15 mouse cellular contexts compared by ENCODE assay signal in the genomic region with DNA sequence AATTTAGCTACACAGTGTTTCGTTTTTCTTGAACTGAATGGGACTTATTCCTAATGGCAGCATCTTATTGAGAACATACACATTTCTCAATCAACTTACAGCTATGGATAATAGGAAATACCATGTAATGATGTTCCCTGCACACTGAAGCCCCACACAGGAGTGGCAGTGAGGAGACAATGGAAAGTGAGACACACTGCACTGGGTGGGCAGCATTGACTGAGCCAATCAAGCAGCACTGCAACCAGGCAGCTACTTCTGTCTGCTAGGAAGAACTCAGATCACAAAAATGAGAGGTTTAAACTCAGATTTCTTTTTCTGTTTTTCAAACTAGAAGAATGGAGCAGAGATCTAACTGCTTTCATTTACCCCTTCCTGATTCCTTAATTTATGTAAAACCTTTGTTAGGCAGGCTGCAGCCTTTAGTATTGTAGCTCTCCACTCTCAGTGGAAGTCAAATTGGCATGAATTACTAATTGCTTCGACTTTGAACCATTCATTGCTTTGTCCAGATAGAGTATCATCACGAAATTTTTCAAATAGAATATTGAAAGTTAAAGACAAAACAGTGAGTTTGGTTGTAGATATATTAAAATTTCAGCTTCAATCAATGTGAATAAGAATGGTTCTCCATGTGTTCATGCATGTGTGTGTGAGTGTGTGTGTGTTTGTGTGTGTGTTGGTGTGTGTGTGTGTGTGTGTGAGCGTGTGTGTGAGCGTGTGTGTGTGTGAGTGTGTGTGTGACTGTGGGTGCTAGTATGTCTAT.
DNase-seq lines count a peak whose midpoint lies in the region; ATAC-seq and TF ChIP-seq lines count a peak whose summit lies in the region.
"Had no signal": no experiment of that assay in that cellular context is flagged by ENCODE, and none has a peak within 500 bp of the region (broad histone marks: within the 10 kb centered on the region; RNA-seq: fewer than 3 reads in every experiment).

No protein-coding gene starts in this region.

- no peak for TF ChIP-seq CTCF in brain, embryonic 14.5 days (IDR thresholded peaks at IDR 0.05; ENCODE audit: borderline replicate concordance, extremely low read depth, insufficient read depth, insufficient read length)
- TF ChIP-seq CTCF in layer of hippocampus, adult 2 months (conservative IDR thresholded peaks at IDR 0.05) = no peak

- H3K9me3 ChIP-seq in hindbrain, embryonic 11.5 days (ENCODE audit: control insufficient read depth, low read length) = no peaks in the 10 kb centered on the region
- H3K9me3 ChIP-seq in hindbrain, embryonic 12.5 days (replicated peaks) = no peaks in the 10 kb centered on the region
- H3K9me3 ChIP-seq in forebrain, embryonic 15.5 days = no peaks in the 10 kb centered on the region
- no peaks in the 10 kb centered on the region for H3K9me3 ChIP-seq in midbrain, embryonic 13.5 days
- H3K9me3 ChIP-seq: heart, embryonic 15.5 days had no signal

- no peak overlapping the region for H3K4me2 ChIP-seq in hindbrain, embryonic 11.5 days (replicated peaks; ENCODE audit: low read depth, low read length)
- no peak overlapping the region for H3K4me2 ChIP-seq in hindbrain, embryonic 12.5 days (replicated peaks)
- H3K4me2 ChIP-seq in forebrain, embryonic 15.5 days (replicated peaks) = no peak overlapping the region
- no peak overlapping the region for H3K4me2 ChIP-seq in midbrain, embryonic 13.5 days (replicated peaks)
- H3K4me2 ChIP-seq: heart, embryonic 15.5 days had no signal

- H3K9ac ChIP-seq in hindbrain, embryonic 11.5 days (ENCODE audit: low read depth, low read length) = no peak overlapping the region
- no peak overlapping the region for H3K9ac ChIP-seq in hindbrain, embryonic 12.5 days
- H3K9ac ChIP-seq in forebrain, embryonic 15.5 days (replicated peaks) = no peak overlapping the region
- H3K9ac ChIP-seq in midbrain, embryonic 13.5 days (replicated peaks) = no peak overlapping the region
- H3K9ac ChIP-seq: heart, embryonic 15.5 days had no signal

- ATAC-seq in hindbrain, embryonic 11.5 days (ENCODE audit: low FRiP score) = peak; percentile 63; the same call in 1 of the 2 replicates
- no peak for ATAC-seq in hindbrain, embryonic 12.5 days (ENCODE audit: low FRiP score)
- peak; percentile 75 for ATAC-seq in forebrain, embryonic 15.5 days (replicated peaks)
- ATAC-seq in midbrain, embryonic 13.5 days = peak; percentile 88
- ATAC-seq: lung, postnatal 0 days had no signal

- TF ChIP-seq POLR2A in brain, embryonic 14.5 days (IDR thresholded peaks at IDR 0.05; ENCODE audit: borderline replicate concordance, extremely low read depth, insufficient read depth, insufficient read length, poor library complexity, severe bottlenecking) = no peak

- no peak overlapping the region for H3K4me3 ChIP-seq in hindbrain, embryonic 11.5 days (ENCODE audit: low read depth, low read length)
- no peak overlapping the region for H3K4me3 ChIP-seq in hindbrain, embryonic 12.5 days
- no peak overlapping the region for H3K4me3 ChIP-seq in forebrain, embryonic 15.5 days
- H3K4me3 ChIP-seq in midbrain, embryonic 13.5 days (replicated peaks) = no peak overlapping the region
- no peak overlapping the region for H3K4me3 ChIP-seq in layer of hippocampus, adult 2 months
- H3K4me3 ChIP-seq: heart, embryonic 15.5 days had no signal

- no peaks in the 10 kb centered on the region for H3K27me3 ChIP-seq in hindbrain, embryonic 11.5 days (ENCODE audit: control insufficient read depth, insufficient read depth, low read length)
- no peaks in the 10 kb centered on the region for H3K27me3 ChIP-seq in hindbrain, embryonic 12.5 days
- no peaks in the 10 kb centered on the region for H3K27me3 ChIP-seq in forebrain, embryonic 15.5 days
- no peaks in the 10 kb centered on the region for H3K27me3 ChIP-seq in midbrain, embryonic 13.5 days
- H3K27me3 ChIP-seq: heart, embryonic 15.5 days had no signal

- WGBS in hindbrain, embryonic 11.5 days = 70% methylated on average over 5 of the region's 5 CpGs
- 62% methylated on average over 5 of the region's 5 CpGs for WGBS in hindbrain, embryonic 12.5 days
- WGBS in forebrain, embryonic 15.5 days = 43% methylated on average over 5 of the region's 5 CpGs
- WGBS in midbrain, embryonic 13.5 days = 54% methylated on average over 5 of the region's 5 CpGs

- H3K36me3 ChIP-seq in hindbrain, embryonic 11.5 days (ENCODE audit: control insufficient read depth, insufficient read depth, low read length) = no peaks in the 10 kb centered on the region
- no peaks in the 10 kb centered on the region for H3K36me3 ChIP-seq in hindbrain, embryonic 12.5 days
- no peaks in the 10 kb centered on the region for H3K36me3 ChIP-seq in forebrain, embryonic 15.5 days
- H3K36me3 ChIP-seq in midbrain, embryonic 13.5 days = no peaks in the 10 kb centered on the region
- H3K36me3 ChIP-seq: heart, embryonic 15.5 days had no signal

- H3K4me1 ChIP-seq in hindbrain, embryonic 11.5 days (replicated peaks; ENCODE audit: control insufficient read depth, insufficient read depth, low read length) = no peaks in the 10 kb centered on the region
- peaks cover 3% of the 10 kb centered on the region; the same call in 1 of the 2 replicates for H3K4me1 ChIP-seq in hindbrain, embryonic 12.5 days
- peaks cover 10% of the 10 kb centered on the region; the same call in 1 of the 2 replicates for H3K4me1 ChIP-seq in forebrain, embryonic 15.5 days
- peaks cover 16% of the 10 kb centered on the region for H3K4me1 ChIP-seq in midbrain, embryonic 13.5 days (replicated peaks)
- H3K4me1 ChIP-seq: heart, embryonic 15.5 days had no signal

- H3K27ac ChIP-seq in hindbrain, embryonic 11.5 days (ENCODE audit: low read depth, low read length) = no peak overlapping the region
- no peak overlapping the region for H3K27ac ChIP-seq in hindbrain, embryonic 12.5 days
- no peak overlapping the region for H3K27ac ChIP-seq in forebrain, embryonic 15.5 days (replicated peaks)
- H3K27ac ChIP-seq in midbrain, embryonic 13.5 days = no peak overlapping the region; the same call in 1 of the 2 replicates
- no peak overlapping the region for H3K27ac ChIP-seq in layer of hippocampus, adult 2 months
- H3K27ac ChIP-seq: heart, embryonic 15.5 days had no signal

- DNase-seq in hindbrain, embryonic 11.5 days (ENCODE audit: low spot score) = no peak
- peak; percentile 61 for DNase-seq in brain, embryonic 14.5 days (ENCODE audit: low read depth)
- DNase-seq in layer of hippocampus, adult 11-12 months (ENCODE audit: low spot score) = no peak
- DNase-seq in spleen, postnatal 4 days (ENCODE audit: low spot score in 2 of 2) = no peak
- no peak for DNase-seq in layer of hippocampus, adult 2 months (ENCODE audit: low spot score in 2 of 2)
- DNase-seq: cerebellum, postnatal 10 days; gastrocnemius, postnatal 36 days; heart, postnatal 4 days; kidney, postnatal 4 days; thymus, postnatal 14 days had no signal
